Mouse (Mus musculus) myocyte (in vitro differentiated cells): ENCODE results near the gene Gstm7. TPM values are rescaled to one million over a fixed set of nuclear protein-coding genes. Genes with fewer than 3 reads are reported as not detected.
"Not testable (repeated sequence)": the region's sequence is repeated elsewhere in the genome, so short reads cannot be mapped to it uniquely, and the experiment has no call there.

Source experiments
- H3K27me3 ChIP-seq: one replicate; pipeline ENCODE4 v1.6.1; 2011; ENCODE audit not compliant: control insufficient read depth, insufficient read depth, insufficient read length
- H3K36me3 ChIP-seq: one replicate; pipeline ENCODE4 v1.6.1; 2011; ENCODE audit not compliant: control insufficient read depth, insufficient read depth
- H3K4me2 ChIP-seq: one replicate; pipeline ENCODE4 v1.6.1; 2011; ENCODE audit warnings: low read depth, control low read depth
- H3K4me3 ChIP-seq: one replicate; pipeline ENCODE4 v1.5.1; 2011; ENCODE audit warnings: mild to moderate bottlenecking, control low read depth, moderate library complexity
- H3K79me2 ChIP-seq: one replicate; pipeline ENCODE4 v1.6.1; 2011; ENCODE audit not compliant: control insufficient read depth, insufficient read depth
- H3ac ChIP-seq: one replicate; pipeline ENCODE4 v1.6.1; 2011; ENCODE audit not compliant: control insufficient read depth, insufficient read length
- CEBPB ChIP-seq: IDR thresholded peaks from 2 replicates; pipeline ENCODE4 v1.6.1; 2011; ENCODE audit warnings: mild to moderate bottlenecking, moderate library complexity; ENCODE audit not compliant: poor library complexity, insufficient read depth, severe bottlenecking
- E2F4 ChIP-seq: IDR thresholded peaks from one replicate; pipeline ENCODE4 v1.6.1; 2011; ENCODE audit warnings: mild to moderate bottlenecking, control low read depth, moderate library complexity; ENCODE audit not compliant: insufficient read depth
- MAX ChIP-seq: IDR thresholded peaks from one replicate; pipeline ENCODE4 v1.6.1; 2011; ENCODE audit warnings: low read depth, mild to moderate bottlenecking, control low read depth
- MYOD1 ChIP-seq, 3 experiments: IDR thresholded peaks; one replicate each; pipeline ENCODE4 v1.6.1; 2011; ENCODE audit warnings: control low read depth in 2 of 3, low read depth in 2 of 3, mild to moderate bottlenecking in 2 of 3, moderate library complexity in 1 of 3; ENCODE audit not compliant: insufficient read length in 2 of 3, control insufficient read depth in 1 of 3
- MYOG ChIP-seq, 3 experiments: IDR thresholded peaks; one replicate each; pipeline ENCODE4 v1.6.1; 2011; ENCODE audit warnings: control low read depth in 2 of 3, low read depth in 2 of 3, mild to moderate bottlenecking in 2 of 3; ENCODE audit not compliant: insufficient read length in 2 of 3, control insufficient read depth in 1 of 3, insufficient read depth in 1 of 3
- POLR2A ChIP-seq: IDR thresholded peaks from one replicate; pipeline ENCODE4 v1.6.1; 2011; ENCODE audit warnings: low read depth, mild to moderate bottlenecking, control low read depth, moderate library complexity; ENCODE audit not compliant: insufficient read length
- POLR2AphosphoS2 ChIP-seq: IDR thresholded peaks from one replicate; pipeline ENCODE4 v1.6.1; 2011; ENCODE audit warnings: low read depth, control low read depth; ENCODE audit not compliant: insufficient read length
- REST ChIP-seq: IDR thresholded peaks from one replicate; pipeline ENCODE4 v1.6.1; 2011; ENCODE audit warnings: mild to moderate bottlenecking, control low read depth, moderate library complexity; ENCODE audit not compliant: insufficient read depth, insufficient read length
- SRF ChIP-seq: IDR thresholded peaks from one replicate; pipeline ENCODE4 v1.6.1; 2011; ENCODE audit warnings: low read depth; ENCODE audit not compliant: control insufficient read depth, insufficient read length
- TCF12 ChIP-seq: IDR thresholded peaks from one replicate; pipeline ENCODE4 v1.6.1; 2011; ENCODE audit warnings: mild to moderate bottlenecking, control low read depth; ENCODE audit not compliant: poor library complexity, insufficient read depth, severe bottlenecking
- TCF3 ChIP-seq: IDR thresholded peaks from one replicate; pipeline ENCODE4 v1.6.1; 2011; ENCODE audit warnings: low read depth, control low read depth; ENCODE audit not compliant: insufficient read length
- USF1 ChIP-seq: IDR thresholded peaks from one replicate; pipeline ENCODE4 v1.6.1; 2011; ENCODE audit warnings: low read depth, mild to moderate bottlenecking, control low read depth, moderate library complexity
- polyA plus RNA-seq: library from polyadenylated mRNA; unstranded; fragments of >200 nt; fragmentation: generic; extraction: Trizol; gene quantifications from one replicate; pipeline ENCODE4 v1.2.1, GENCODE M21; 2012; ENCODE audit warnings: missing spikeins

Gene Gstm7
- polyA plus RNA-seq, 1 experiment, result 0.50 TPM

DNA sequence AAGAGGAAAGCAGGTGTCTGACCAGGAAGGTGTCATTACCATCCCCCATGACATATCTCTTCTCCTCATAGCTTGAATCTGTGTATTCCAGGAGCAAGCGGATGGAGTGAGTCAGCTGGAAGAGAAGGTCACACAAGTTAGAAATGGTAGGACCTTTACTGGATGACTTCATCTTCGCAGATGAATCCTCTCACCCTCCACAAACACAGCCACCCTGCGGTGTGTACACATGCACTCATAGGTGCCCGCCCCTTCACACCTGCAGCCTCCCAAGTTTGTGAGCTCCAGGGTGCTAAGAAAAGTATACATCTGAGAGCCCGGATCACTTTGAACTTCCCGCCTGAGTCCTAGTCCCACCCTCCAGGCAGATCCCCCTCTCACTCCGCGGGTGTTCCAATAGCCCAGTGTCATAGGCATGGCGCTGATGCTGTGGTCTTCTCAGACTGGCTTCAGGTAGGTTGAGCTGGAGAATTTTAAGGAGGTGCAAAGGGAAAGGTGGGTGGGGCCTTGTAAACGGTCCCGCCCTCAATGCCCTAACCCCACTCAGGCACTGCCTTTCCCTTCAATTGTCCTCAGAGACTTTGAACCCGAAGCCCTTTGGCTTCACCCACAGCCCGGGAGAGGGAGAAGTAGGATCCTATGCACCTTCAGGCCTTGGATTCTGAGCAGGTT, 37.2 kb upstream of the Gstm7 start, which contains the start of gene Gstm3:
Gstm3 (minus strand) TSS at position 560 of the 672 bp plus-strand sequence.
- no peaks in the 10 kb centered on the region for H3K36me3 ChIP-seq
- TF ChIP-seq MYOG (IDR thresholded peaks at IDR 0.05; ENCODE audit: control insufficient read depth in 1 of 3, insufficient read depth in 1 of 3, insufficient read length in 2 of 3, low read depth in 2 of 3), result no peak

DNA sequence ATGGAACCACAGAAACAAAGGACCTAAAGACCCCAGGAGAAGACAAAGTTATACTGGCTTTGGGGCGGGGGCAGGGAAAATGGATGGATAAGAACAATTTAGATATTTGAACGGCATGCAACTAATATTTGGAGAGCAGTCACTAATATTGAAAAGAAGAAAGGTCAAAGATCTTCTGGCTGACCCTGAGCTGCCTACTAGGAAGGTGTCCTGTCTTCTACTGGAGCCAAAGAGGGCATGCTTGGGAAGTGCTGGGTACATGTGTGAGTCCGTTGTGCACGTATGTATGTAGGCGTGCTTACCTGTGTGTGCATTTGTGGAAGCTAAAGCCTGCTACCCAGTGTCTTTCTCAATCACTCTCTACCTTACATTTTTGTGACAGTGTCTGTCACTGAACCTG, 35.0 kb upstream of the Gstm7 start:
- peaks cover 23% of the 10 kb centered on the region for H3K27me3 ChIP-seq
- H3K36me3 ChIP-seq, result no peaks in the 10 kb centered on the region

More for the DNA sequence above, 37.2 kb upstream of the Gstm7 start, which contains the start of gene Gstm3:
- Histone ChIP-seq H3ac (no peak within 1 kb of the TSS), H3K79me2 (no peaks in the 10 kb centered on the region), H3K4me3 (no peak within 1 kb of the TSS), H3K4me2 (no peak within 1 kb of the TSS), H3K27me3 (peaks cover 24% of the 10 kb centered on the region)

DNA sequence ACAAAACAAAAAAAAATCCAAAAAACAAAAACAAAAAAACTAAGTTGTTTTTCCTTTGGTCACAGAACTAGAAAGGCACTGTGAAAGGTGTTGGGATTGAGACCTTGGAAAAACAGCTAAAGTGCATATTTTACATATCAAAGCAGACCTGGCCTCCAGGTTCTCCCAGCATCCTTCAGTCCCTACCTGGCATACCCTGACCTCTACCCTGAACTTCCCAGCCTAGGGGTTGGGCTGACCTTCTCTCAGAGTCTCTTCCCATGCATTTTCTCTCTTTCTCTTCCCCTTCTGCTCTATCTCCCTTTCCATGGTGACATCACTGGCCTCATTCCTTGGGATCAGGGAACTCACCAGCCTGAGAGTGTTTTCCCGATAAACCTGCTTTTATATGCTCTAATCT, 34.0 kb upstream of the Gstm7 start:
- Histone ChIP-seq H3K4me2 (no peak overlapping the region), H3K36me3 (no peaks in the 10 kb centered on the region), H3K27me3 (peaks cover 19% of the 10 kb centered on the region), H3ac (no peak overlapping the region), H3K79me2 (no peaks in the 10 kb centered on the region), H3K4me3 (no peak overlapping the region)
- TF ChIP-seq TCF3 (no peak), MAX (no peak), USF1 (no peak), MYOG (IDR thresholded peaks at IDR 0.05; ENCODE audit: control insufficient read depth in 1 of 3, insufficient read depth in 1 of 3, insufficient read length in 2 of 3, low read depth in 2 of 3) (no peak), POLR2AphosphoS2 (no peak), E2F4 (no peak), REST (no peak), POLR2A (no peak), SRF (no peak), TCF12 (no peak), CEBPB (no peak), MYOD1 (IDR thresholded peaks at IDR 0.05; ENCODE audit: control insufficient read depth in 1 of 3, insufficient read length in 2 of 3, low read depth in 2 of 3) (no peak)

More for the DNA sequence above, 35.0 kb upstream of the Gstm7 start:
- Histone ChIP-seq H3ac (no peak overlapping the region), H3K79me2 (no peaks in the 10 kb centered on the region), H3K4me3 (no peak overlapping the region), H3K4me2 (no peak overlapping the region)
- TF ChIP-seq SRF (no peak), REST (no peak), POLR2AphosphoS2 (no peak), MYOD1 (IDR thresholded peaks at IDR 0.05; ENCODE audit: control insufficient read depth in 1 of 3, insufficient read length in 2 of 3, low read depth in 2 of 3) (no peak), MYOG (IDR thresholded peaks at IDR 0.05; ENCODE audit: control insufficient read depth in 1 of 3, insufficient read depth in 1 of 3, insufficient read length in 2 of 3, low read depth in 2 of 3) (no peak), E2F4 (no peak), USF1 (no peak), TCF3 (no peak), CEBPB (no peak), MAX (no peak), POLR2A (no peak), TCF12 (no peak)

DNA sequence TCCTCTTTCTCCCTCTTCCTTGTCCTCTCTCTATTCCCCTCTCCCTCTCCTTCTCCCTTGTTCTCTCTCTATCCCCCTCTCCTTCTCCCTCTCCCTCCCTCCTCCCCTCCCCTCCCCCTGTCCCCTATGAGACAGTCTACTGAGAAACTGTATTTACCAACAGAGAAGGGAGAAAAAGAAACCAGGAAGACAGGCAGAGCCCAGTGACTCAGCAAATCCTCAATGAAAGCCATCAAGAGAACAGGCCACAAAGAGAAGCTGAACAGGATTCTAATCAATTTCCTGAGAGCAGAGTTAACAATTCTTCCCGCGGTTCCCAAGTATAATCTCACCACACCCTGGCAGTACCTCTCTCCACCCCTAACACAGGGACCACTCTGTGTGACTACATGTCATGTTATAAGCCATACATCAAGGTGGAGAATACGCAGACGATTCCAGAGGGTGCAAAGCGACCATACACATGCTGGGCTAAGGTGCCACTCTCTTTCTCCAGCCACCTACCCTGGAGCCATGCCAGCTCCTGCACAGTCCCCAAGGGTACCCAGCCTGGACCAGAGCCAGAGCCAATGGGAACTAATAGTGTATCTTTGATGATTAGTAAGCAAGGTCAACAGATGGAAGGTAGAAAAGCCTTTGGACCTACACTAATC, 33.2 kb upstream of the Gstm7 start:
- TF ChIP-seq MAX, result no peak
- no peak for TF ChIP-seq MYOG (IDR thresholded peaks at IDR 0.05; ENCODE audit: control insufficient read depth in 1 of 3, insufficient read depth in 1 of 3, insufficient read length in 2 of 3, low read depth in 2 of 3)
- no peak for TF ChIP-seq POLR2AphosphoS2
- no peak for TF ChIP-seq TCF12
- TF ChIP-seq REST, result no peak
- no peak for TF ChIP-seq E2F4
- no peak for TF ChIP-seq MYOD1 (IDR thresholded peaks at IDR 0.05; ENCODE audit: control insufficient read depth in 1 of 3, insufficient read length in 2 of 3, low read depth in 2 of 3)
- TF ChIP-seq SRF, result no peak
- no peak for TF ChIP-seq POLR2A
- no peak for TF ChIP-seq CEBPB
- TF ChIP-seq USF1, result no peak
- H3ac ChIP-seq, result no peak overlapping the region
- H3K4me3 ChIP-seq, result no peak overlapping the region
- peaks cover 17% of the 10 kb centered on the region for H3K27me3 ChIP-seq
- H3K4me2 ChIP-seq, result no peak overlapping the region
- H3K79me2 ChIP-seq, result no peaks in the 10 kb centered on the region
- no peaks in the 10 kb centered on the region for H3K36me3 ChIP-seq

DNA sequence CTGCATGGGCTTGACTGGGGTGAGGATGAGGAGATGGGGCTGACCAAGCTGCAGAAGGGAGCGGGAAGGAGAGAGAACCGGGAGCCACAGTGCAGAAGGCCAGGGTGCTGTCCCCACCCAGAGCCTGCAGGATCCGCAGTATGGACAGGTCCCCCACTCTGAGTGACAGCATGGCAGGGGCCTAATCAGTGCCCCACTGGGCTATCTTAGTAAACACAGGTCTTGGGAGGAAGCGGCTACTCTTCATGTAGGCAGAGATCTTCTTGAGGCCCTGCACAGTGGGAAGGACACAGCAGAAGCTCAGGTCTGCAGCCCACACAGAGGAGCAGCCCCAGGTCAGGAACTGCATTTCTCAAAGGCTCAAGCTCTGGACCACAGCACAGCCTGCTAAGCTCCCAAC, 32.4 kb upstream of the Gstm7 start:
- H3K36me3 ChIP-seq, result no peaks in the 10 kb centered on the region
- peaks cover 12% of the 10 kb centered on the region for H3K27me3 ChIP-seq
- no peaks in the 10 kb centered on the region for H3K79me2 ChIP-seq
- no peak overlapping the region for H3ac ChIP-seq
- TF ChIP-seq MYOD1 (IDR thresholded peaks at IDR 0.05; ENCODE audit: control insufficient read depth in 1 of 3, insufficient read length in 2 of 3, low read depth in 2 of 3) (no peak), TCF3 (no peak), TCF12 (no peak), CEBPB (no peak), REST (no peak), POLR2A (no peak), MYOG (IDR thresholded peaks at IDR 0.05; ENCODE audit: control insufficient read depth in 1 of 3, insufficient read depth in 1 of 3, insufficient read length in 2 of 3, low read depth in 2 of 3) (no peak), POLR2AphosphoS2 (no peak), SRF (no peak), MAX (no peak), E2F4 (no peak), USF1 (no peak)
- H3K4me3 ChIP-seq, result no peak overlapping the region
- H3K4me2 ChIP-seq, result no peak overlapping the region

DNA sequence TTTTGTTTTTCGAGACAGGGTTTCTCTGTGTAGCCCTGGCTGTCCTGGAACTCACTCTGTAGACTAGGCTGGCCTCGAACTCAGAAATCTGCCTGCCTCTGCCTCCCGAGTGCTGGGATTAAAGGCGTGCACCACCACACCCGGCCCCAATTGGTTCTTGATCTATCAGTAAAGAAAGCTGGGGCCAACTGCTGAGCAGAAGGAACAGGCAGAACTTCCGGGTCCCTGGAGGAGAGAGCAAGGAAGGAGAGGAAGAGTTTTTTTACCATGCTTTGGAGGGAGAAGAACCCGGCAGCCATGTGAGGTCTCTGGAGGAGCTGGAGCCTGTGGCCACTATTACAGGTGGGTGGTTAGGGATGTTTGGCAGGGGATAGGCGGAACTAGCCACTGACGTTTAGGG, 23.6 kb upstream of the Gstm7 start:
- H3K4me2 ChIP-seq, H3ac ChIP-seq: not testable (repeated sequence)

More for the DNA sequence above, 23.6 kb upstream of the Gstm7 start:
- not testable (repeated sequence) for H3K36me3 ChIP-seq, H3K79me2 ChIP-seq, H3K4me3 ChIP-seq
- peaks cover 28% of the 10 kb centered on the region for H3K27me3 ChIP-seq
